Mouse (Mus musculus) bone marrow macrophage, adult 2 months (primary cell): Measurements from ENCODE around the gene Ss18l1. TPM values are rescaled to one million over a fixed set of nuclear protein-coding genes. Genes with fewer than 3 reads are reported as not detected.

ENCODE experiments used
- H3K27ac ChIP-seq: 2 replicates; pipeline ENCODE4 v1.5.1; 2012; ENCODE audit warnings: low read depth, low read length; ENCODE audit not compliant: insufficient read depth
- H3K4me1 ChIP-seq: 2 replicates; pipeline ENCODE4 v1.6.1; 2012; ENCODE audit warnings: low read length; ENCODE audit not compliant: control insufficient read depth, insufficient read depth
- H3K4me3 ChIP-seq: 2 replicates; pipeline ENCODE4 v1.5.1; 2012; ENCODE audit warnings: mild to moderate bottlenecking, low read length, moderate library complexity; ENCODE audit not compliant: insufficient read depth
- CTCF ChIP-seq: IDR thresholded peaks from 2 replicates; pipeline ENCODE4 v1.5.1; 2012; ENCODE audit warnings: low read depth, mild to moderate bottlenecking, low read length, moderate library complexity
- POLR2A ChIP-seq: IDR thresholded peaks from 2 replicates; pipeline ENCODE4 v1.6.1; 2012; ENCODE audit warnings: mild to moderate bottlenecking, low read depth, low read length, borderline replicate concordance
- polyA plus RNA-seq: library from polyadenylated mRNA; stranded (reverse); fragments of >200 nt; gene quantifications from 2 replicates; pipeline ENCODE4 v1.2.4, GENCODE M21; 2012; ENCODE audit not compliant: missing spikeins, insufficient read depth, insufficient read length

Gene Ss18l1
- polyA plus RNA-seq, 1 experiment, result 4.0 TPM

- Histone ChIP-seq H3K4me1 (no peaks in the 10 kb centered on the region), H3K4me3 (no peak overlapping the region), H3K27ac (no peak overlapping the region)
- TF ChIP-seq CTCF (no peak), POLR2A (no peak)
Measured at GRCm38 (mm10) chr2:180063338-180064131, 21.2 kb downstream of the Ss18l1 start.

GRCm38 (mm10) chr2:180069770-180070480, 27.6 kb downstream of the Ss18l1 start:
- H3K4me1 ChIP-seq, result peaks cover 7% of the 10 kb centered on the region
- TF ChIP-seq CTCF (no peak), POLR2A (no peak)
- peak overlapping the region; percentile 76 for H3K27ac ChIP-seq
- H3K4me3 ChIP-seq, result peak overlapping the region; percentile 93

- Histone ChIP-seq H3K4me1 (peaks cover 7% of the 10 kb centered on the region), H3K27ac (peak within 1 kb of the TSS; percentile 76), H3K4me3 (peak within 1 kb of the TSS; percentile 93)
- no peak for TF ChIP-seq CTCF
- TF ChIP-seq POLR2A, result no peak; the same call in 1 of the 2 replicates
Measured at GRCm38 (mm10) chr2:180070481-180071453, 28.5 kb downstream of the Ss18l1 start, which contains the start of gene Mtg2. Gene Mtg2, plus strand, starts transcription at chr2:180070588.

GRCm38 (mm10) chr2:180071671-180072070, 29.4 kb downstream of the Ss18l1 start:
- Histone ChIP-seq H3K27ac (no peak overlapping the region), H3K4me3 (no peak overlapping the region), H3K4me1 (peaks cover 7% of the 10 kb centered on the region)
- no peak for TF ChIP-seq POLR2A
- TF ChIP-seq CTCF, result no peak

GRCm38 (mm10) chr2:180072886-180073285, 30.6 kb downstream of the Ss18l1 start:
- Histone ChIP-seq H3K4me3 (no peak overlapping the region), H3K27ac (no peak overlapping the region), H3K4me1 (peaks cover 7% of the 10 kb centered on the region)
- TF ChIP-seq CTCF (no peak), POLR2A (no peak)

- Histone ChIP-seq H3K27ac (no peak overlapping the region), H3K4me3 (no peak overlapping the region)
Measured at GRCm38 (mm10) chr2:180077622-180078021, 35.3 kb downstream of the Ss18l1 start.

GRCm38 (mm10) chr2:180080680-180081079, 38.4 kb downstream of the Ss18l1 start:
- TF ChIP-seq CTCF, result no peak
- TF ChIP-seq POLR2A, result no peak
- H3K4me1 ChIP-seq, result no peaks in the 10 kb centered on the region
- H3K4me3 ChIP-seq, result no peak overlapping the region
- no peak overlapping the region for H3K27ac ChIP-seq

More at GRCm38 (mm10) chr2:180077622-180078021, 35.3 kb downstream of the Ss18l1 start:
- H3K4me1 ChIP-seq, result no peaks in the 10 kb centered on the region
- TF ChIP-seq POLR2A (no peak), CTCF (no peak)

GRCm38 (mm10) chr2:180083063-180083462, 40.8 kb downstream of the Ss18l1 start:
- Histone ChIP-seq H3K4me3 (no peak overlapping the region), H3K4me1 (no peaks in the 10 kb centered on the region), H3K27ac (no peak overlapping the region)
- TF ChIP-seq POLR2A, result no peak
- TF ChIP-seq CTCF, result no peak

GRCm38 (mm10) chr2:180084565-180084964, 42.3 kb downstream of the Ss18l1 start:
- TF ChIP-seq CTCF (no peak), POLR2A (no peak)
- no peaks in the 10 kb centered on the region for H3K4me1 ChIP-seq
- H3K27ac ChIP-seq, result no peak overlapping the region
- no peak overlapping the region for H3K4me3 ChIP-seq
